Mouse (Mus musculus) olfactory bulb, adult 2 months (tissue): ENCODE results near the gene Tmem138.

Source experiments
- CTCF ChIP-seq: fragments of 200-500 bp; IDR thresholded peaks from 2 replicates; pipeline ENCODE4 v1.5.1; 2012; ENCODE audit warnings: low read depth, mild to moderate bottlenecking, low read length, moderate library complexity; ENCODE audit not compliant: insufficient read depth
- POLR2A ChIP-seq: fragments of 200-500 bp; IDR thresholded peaks from 2 replicates; pipeline ENCODE4 v1.6.1; 2012; ENCODE audit warnings: mild to moderate bottlenecking, low read depth, low read length, moderate library complexity; ENCODE audit not compliant: insufficient read depth

DNA sequence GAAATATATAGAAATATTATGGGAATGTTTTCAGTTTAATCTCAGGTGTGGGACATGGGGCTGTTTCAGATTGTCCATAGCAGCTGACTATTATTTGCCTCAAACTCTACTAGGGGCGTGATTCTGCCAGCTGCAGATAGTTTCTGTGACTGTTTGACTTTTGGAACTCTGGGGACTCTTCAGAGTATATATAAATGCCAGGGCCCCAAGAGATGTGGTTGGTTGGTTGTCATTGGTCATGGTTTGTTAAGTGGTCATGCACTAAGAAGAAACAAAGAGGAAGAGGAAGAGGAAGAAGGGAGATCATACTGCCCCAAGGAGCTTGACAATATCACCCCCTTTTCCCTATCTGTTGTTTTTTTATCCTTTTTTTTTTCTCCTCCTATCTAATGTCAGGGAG, 55.2 kb downstream of the Tmem138 start:
- TF ChIP-seq CTCF (no peak), POLR2A (no peak)
